Mouse (Mus musculus) urinary bladder, postnatal 10 days (tissue): ENCODE results near the gene Gm43518.

ENCODE experiments used
- DNase-seq: peaks from one replicate; pipeline ENCODE4 v3.0.0; 2022; ENCODE audit warnings: low spot score

Gm43518 gene

GRCm38 (mm10) chr5:123933957-123934591 is 6.9 kb downstream of the Gm43518 start:
- DNase-seq: no peak

- no peak for DNase-seq
Observed at GRCm38 (mm10) chr5:123935931-123936330, 8.7 kb downstream of the Gm43518 start.

GRCm38 (mm10) chr5:123938479-123938878 is 11.3 kb downstream of the Gm43518 start:
- no peak for DNase-seq

- no peak for DNase-seq
Observed at GRCm38 (mm10) chr5:123946546-123946945, 19.3 kb downstream of the Gm43518 start.

GRCm38 (mm10) chr5:123947041-123947761 is 20.0 kb downstream of the Gm43518 start:
- DNase-seq: no peak

GRCm38 (mm10) chr5:123952365-123953045 is 25.3 kb downstream of the Gm43518 start:
- no peak for DNase-seq

- DNase-seq: no peak
Observed at GRCm38 (mm10) chr5:123957213-123957612, 30.0 kb downstream of the Gm43518 start.

GRCm38 (mm10) chr5:123959018-123959417 is 31.8 kb downstream of the Gm43518 start:
- no peak for DNase-seq

- DNase-seq: no peak
Observed at GRCm38 (mm10) chr5:123960129-123960528, 32.9 kb downstream of the Gm43518 start.

GRCm38 (mm10) chr5:123961046-123961445 is 33.8 kb downstream of the Gm43518 start:
- DNase-seq: no peak

GRCm38 (mm10) chr5:123964208-123964607 is 37.0 kb downstream of the Gm43518 start:
- DNase-seq: no peak

- DNase-seq: no peak
Observed at GRCm38 (mm10) chr5:123966759-123967158, 39.5 kb downstream of the Gm43518 start.

- DNase-seq: no peak
Observed at GRCm38 (mm10) chr5:123968468-123968867, 41.2 kb downstream of the Gm43518 start.

- no peak for DNase-seq
Observed at GRCm38 (mm10) chr5:123969216-123969615, 42.0 kb downstream of the Gm43518 start.

GRCm38 (mm10) chr5:123970576-123970975 is 43.4 kb downstream of the Gm43518 start:
- DNase-seq: no peak

- no peak for DNase-seq
Observed at GRCm38 (mm10) chr5:123972453-123972852, 45.2 kb downstream of the Gm43518 start.

GRCm38 (mm10) chr5:123973299-123974178 is 46.3 kb downstream of the Gm43518 start, which contains the start of gene Hip1r:
TSS of gene Hip1r (plus strand) at chr5:123973628.
- no peak for DNase-seq

- DNase-seq: no peak
Observed at GRCm38 (mm10) chr5:123974179-123974485, 46.9 kb downstream of the Gm43518 start.

GRCm38 (mm10) chr5:123974616-123975111 is 47.4 kb downstream of the Gm43518 start:
- DNase-seq: no peak

- no peak for DNase-seq
Observed at GRCm38 (mm10) chr5:123975668-123976180, 48.5 kb downstream of the Gm43518 start.

- no peak for DNase-seq
Observed at GRCm38 (mm10) chr5:123977231-123977630, 50.0 kb downstream of the Gm43518 start.

- no peak for DNase-seq
Observed at GRCm38 (mm10) chr5:123978131-123978530, 50.9 kb downstream of the Gm43518 start.
